Mouse (Mus musculus) stomach, embryonic 16.5 days (tissue): ENCODE data around the gene Akirin1. TPM values are rescaled to one million over a fixed set of nuclear protein-coding genes. Genes with fewer than 3 reads are reported as not detected.

Experiments used
- ATAC-seq: fragments of 200-750 bp; cut with Nextera tagmentation; 2 replicates; pipeline ENCODE4 v1.8.0; 2017; ENCODE audit warnings: moderate number of reproducible peaks, moderate TSS enrichment; ENCODE audit not compliant: insufficient read depth, low FRiP score
- H3K27ac ChIP-seq: fragments of 300-500 bp; sonication (generic); 2 replicates; pipeline ENCODE4 v1.5.1; 2014; ENCODE audit warnings: low read length
- H3K27me3 ChIP-seq: fragments of 300-500 bp; sonication (generic); 2 replicates; pipeline ENCODE4 v1.6.1; 2014; ENCODE audit warnings: low read length, control low read depth, mixed read lengths; ENCODE audit not compliant: control insufficient read depth, insufficient read depth
- H3K36me3 ChIP-seq: fragments of 300-500 bp; sonication (generic); 2 replicates; pipeline ENCODE4 v1.6.1; 2014; ENCODE audit warnings: low read length; ENCODE audit not compliant: control insufficient read depth, insufficient read depth
- H3K4me1 ChIP-seq: fragments of 300-500 bp; sonication (generic); 2 replicates; pipeline ENCODE4 v1.6.1; 2014; ENCODE audit warnings: low read length, control low read depth, mixed read lengths; ENCODE audit not compliant: control insufficient read depth, insufficient read depth
- H3K4me2 ChIP-seq: fragments of 300-500 bp; sonication (generic); 2 replicates; pipeline ENCODE4 v1.6.1; 2014; ENCODE audit warnings: low read depth, low read length, mixed read lengths
- H3K4me3 ChIP-seq: fragments of 300-500 bp; sonication (generic); replicated peaks from 2 replicates; pipeline ENCODE4 v1.5.1; 2014; ENCODE audit warnings: mild to moderate bottlenecking, low read length
- H3K9ac ChIP-seq: fragments of 300-500 bp; sonication (generic); 2 replicates; pipeline ENCODE4 v1.6.1; 2014; ENCODE audit warnings: low read length
- H3K9me3 ChIP-seq: fragments of 300-500 bp; sonication (generic); replicated peaks from 2 replicates; pipeline ENCODE4 v1.6.1; 2016; ENCODE audit warnings: low read length, control low read depth; ENCODE audit not compliant: control insufficient read depth
- WGBS: fragments of 180-500 bp; shearing (Covaris S2); extraction: QIAGEN DNeasy Blood & Tissue Kit; methylation state at CpG from one replicate; pipeline ENCODE4 v1.1.7; 2014; 5-methylcytosine and 5-hydroxymethylcytosine counted together
- polyA plus RNA-seq: library from polyadenylated mRNA; unstranded; fragments of >200 nt; fragmentation: Nextera tagmentation; extraction: Ambion mirVana; gene quantifications from 2 replicates; pipeline ENCODE4 v1.2.1, GENCODE M21; 2015

Gene Akirin1
- polyA plus RNA-seq, 1 experiment from 2014 or later, result 37.2 TPM

- Histone ChIP-seq H3K4me1 (no peaks in the 10 kb centered on the region), H3K36me3 (peaks cover under 1% of the 10 kb centered on the region; the same call in 1 of the 2 replicates), H3K9ac (no peak overlapping the region), H3K4me3 (no peak overlapping the region), H3K9me3 (no peaks in the 10 kb centered on the region), H3K27ac (no peak overlapping the region), H3K4me2 (no peak overlapping the region), H3K27me3 (no peaks in the 10 kb centered on the region)
- 85% methylated on average over 2 of the region's 2 CpGs for WGBS
- 0 out of 2 replicates have a peak, but pooled peaks have one; percentile 21 for ATAC-seq
Measured at GRCm38 (mm10) chr4:123732921-123733320, 17.2 kb downstream of the Akirin1 start.

GRCm38 (mm10) chr4:123732163-123732910, 17.8 kb downstream of the Akirin1 start:
- ATAC-seq, result no peak
- Histone ChIP-seq H3K4me2 (no peak overlapping the region), H3K36me3 (no peaks in the 10 kb centered on the region), H3K9me3 (no peaks in the 10 kb centered on the region), H3K27ac (no peak overlapping the region), H3K9ac (no peak overlapping the region), H3K27me3 (no peaks in the 10 kb centered on the region), H3K4me3 (no peak overlapping the region), H3K4me1 (no peaks in the 10 kb centered on the region)
- 89% methylated on average over 4 of the region's 4 CpGs for WGBS

GRCm38 (mm10) chr4:123721761-123722160, 28.4 kb downstream of the Akirin1 start:
- H3K27ac ChIP-seq, result no peak overlapping the region
- no peaks in the 10 kb centered on the region for H3K36me3 ChIP-seq
- WGBS, result 88% methylated on average over 4 of the region's 4 CpGs
- H3K9me3 ChIP-seq, result no peaks in the 10 kb centered on the region
- ATAC-seq, result no peak
- no peak overlapping the region for H3K4me2 ChIP-seq
- H3K27me3 ChIP-seq, result no peaks in the 10 kb centered on the region
- H3K4me1 ChIP-seq, result peaks cover 2% of the 10 kb centered on the region; the same call in 1 of the 2 replicates
- no peak overlapping the region for H3K4me3 ChIP-seq
- H3K9ac ChIP-seq, result no peak overlapping the region

GRCm38 (mm10) chr4:123718434-123718780, 31.7 kb downstream of the Akirin1 start:
- peak; percentile 27; the same call in 1 of the 2 replicates for ATAC-seq
- H3K27ac ChIP-seq, result peak overlapping the region; percentile 53
- 0 out of 2 replicates have a peak, but pooled peaks cover 5% of the 10 kb centered on the region for H3K36me3 ChIP-seq
- H3K9me3 ChIP-seq, result no peaks in the 10 kb centered on the region
- H3K4me2 ChIP-seq, result peak overlapping the region; percentile 81
- whole genome bisulfite sequencing, result 17% methylated on average over 7 of the region's 7 CpGs
- H3K27me3 ChIP-seq, result no peaks in the 10 kb centered on the region
- peaks cover 2% of the 10 kb centered on the region; the same call in 1 of the 2 replicates for H3K4me1 ChIP-seq
- peak overlapping the region; percentile 81 for H3K9ac ChIP-seq
- peak overlapping the region; percentile 82 for H3K4me3 ChIP-seq

GRCm38 (mm10) chr4:123717574-123718433, 32.3 kb downstream of the Akirin1 start, which contains the start of gene Ndufs5:
Gene Ndufs5, minus strand, starts transcription at chr4:123718202.
- Histone ChIP-seq H3K9me3 (no peaks in the 10 kb centered on the region), H3K4me2 (peak within 1 kb of the TSS; percentile 81), H3K27ac (peak within 1 kb of the TSS; percentile 66), H3K36me3 (0 out of 2 replicates have a peak, but pooled peaks cover 7% of the 10 kb centered on the region), H3K27me3 (no peaks in the 10 kb centered on the region), H3K4me3 (peak within 1 kb of the TSS; percentile 82), H3K4me1 (peaks cover 2% of the 10 kb centered on the region; the same call in 1 of the 2 replicates), H3K9ac (peak within 1 kb of the TSS; percentile 93)
- WGBS, result under 1% methylated on average over 40 of the region's 40 CpGs
- peak; percentile 98 for ATAC-seq

- Histone ChIP-seq H3K4me1 (peaks cover 2% of the 10 kb centered on the region; the same call in 1 of the 2 replicates), H3K27ac (no peak overlapping the region), H3K4me3 (no peak overlapping the region), H3K27me3 (no peaks in the 10 kb centered on the region), H3K9me3 (no peaks in the 10 kb centered on the region), H3K4me2 (no peak overlapping the region), H3K9ac (no peak overlapping the region), H3K36me3 (0 out of 2 replicates have a peak, but pooled peaks cover 7% of the 10 kb centered on the region)
- 86% methylated on average over 1 of the region's 3 CpGs for WGBS
- ATAC-seq, result no peak
Measured at GRCm38 (mm10) chr4:123712431-123712830, 37.7 kb downstream of the Akirin1 start.

- Histone ChIP-seq H3K9ac (no peak overlapping the region), H3K4me3 (no peak overlapping the region), H3K36me3 (no peaks in the 10 kb centered on the region), H3K27me3 (no peaks in the 10 kb centered on the region), H3K4me2 (no peak overlapping the region), H3K9me3 (no peaks in the 10 kb centered on the region), H3K27ac (no peak overlapping the region), H3K4me1 (no peaks in the 10 kb centered on the region)
- no peak for ATAC-seq
- 94% methylated on average over 5 of the region's 5 CpGs for WGBS
Measured at GRCm38 (mm10) chr4:123707340-123707739, 42.8 kb downstream of the Akirin1 start.

- Histone ChIP-seq H3K4me2 (no peak overlapping the region), H3K9me3 (no peaks in the 10 kb centered on the region), H3K27me3 (no peaks in the 10 kb centered on the region), H3K27ac (no peak overlapping the region), H3K9ac (no peak overlapping the region), H3K36me3 (no peaks in the 10 kb centered on the region), H3K4me1 (no peaks in the 10 kb centered on the region), H3K4me3 (no peak overlapping the region)
- 92% methylated on average over 2 of the region's 2 CpGs for WGBS
- ATAC-seq, result no peak
Measured at GRCm38 (mm10) chr4:123705340-123705739, 44.8 kb downstream of the Akirin1 start.

GRCm38 (mm10) chr4:123693384-123693783, 56.8 kb downstream of the Akirin1 start:
- no peak for ATAC-seq
- Histone ChIP-seq H3K36me3 (no peaks in the 10 kb centered on the region), H3K4me3 (no peak overlapping the region), H3K27me3 (no peaks in the 10 kb centered on the region), H3K4me1 (no peaks in the 10 kb centered on the region), H3K9me3 (no peaks in the 10 kb centered on the region), H3K9ac (no peak overlapping the region), H3K27ac (no peak overlapping the region), H3K4me2 (no peak overlapping the region)
- WGBS, result 83% methylated on average over 12 of the region's 12 CpGs
